Mouse (Mus musculus): ENCODE measurements around the gene Mogs. TPM values are rescaled to one million over a fixed set of nuclear protein-coding genes. Genes with fewer than 3 reads are reported as not detected.

Mogs gene
- total and polyA plus RNA-seq, 3 experiments = 57.2 to 78.9 (median 77.3) TPM

DNA sequence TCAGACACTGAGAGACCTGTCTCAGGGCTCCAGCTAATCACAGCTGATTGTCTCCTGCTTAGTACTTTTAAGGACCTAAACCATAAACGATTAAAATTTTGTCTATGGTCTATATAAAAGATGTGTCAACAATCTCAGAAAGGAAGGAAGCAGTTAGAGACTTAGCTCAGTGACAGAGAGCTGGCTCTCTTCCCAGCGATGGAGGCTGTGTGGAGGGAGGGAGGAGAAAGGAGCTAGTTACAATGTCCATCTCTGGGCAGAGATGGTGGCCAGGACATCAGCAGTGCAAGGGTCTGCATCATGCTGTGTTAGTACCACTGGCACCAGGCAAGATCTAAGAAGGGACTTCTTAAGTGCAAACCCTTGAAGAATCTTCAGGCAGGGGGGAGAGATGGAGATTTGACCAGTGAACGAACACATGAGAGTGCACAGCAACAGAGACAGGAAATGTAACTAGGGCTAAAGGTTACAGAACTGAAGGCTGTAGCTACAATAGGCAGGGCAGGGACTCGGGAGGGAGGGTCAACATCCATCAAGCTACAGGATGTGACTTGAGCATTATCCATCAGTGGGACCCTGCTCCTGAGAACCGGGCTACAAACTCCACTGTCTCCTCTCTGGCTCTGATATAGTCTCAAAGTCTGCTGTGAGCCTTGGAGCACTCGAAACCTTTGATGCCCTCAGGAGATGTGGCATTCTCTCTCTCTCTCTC lies 22.7 kb upstream of the Mogs start:
- Histone ChIP-seq H3K36me3 (replicated peaks in 1 of 2; ENCODE audit: control insufficient read depth in 1 of 2, insufficient read depth in 1 of 2, low read length in 1 of 2) (peaks cover 0 to 3% of the 10 kb centered on the region in 2 experiments), H3K4me2 (ENCODE audit: insufficient read depth, low read depth, poor library complexity, severe bottlenecking) (no peak overlapping the region), H3K9ac (ENCODE audit: insufficient read depth, low read depth) (no peak overlapping the region), H3K79me2 (replicated peaks; ENCODE audit: control insufficient read depth, extremely low read depth, insufficient read depth, poor library complexity, severe bottlenecking) (no peaks in the 10 kb centered on the region), H3K4me3 (replicated peaks in 1 of 3; ENCODE audit: low read depth in 2 of 3, low read length in 2 of 3, poor library complexity in 1 of 3) (no peak overlapping the region), H3K27ac (ENCODE audit: insufficient read depth, low read depth) (no peak overlapping the region), H3K4me1 (ENCODE audit: control insufficient read depth in 1 of 2, insufficient read depth in 2 of 2) (no peaks in the 10 kb centered on the region; a peak in 1 of 4 replicates), H3K9me3 (replicated peaks; ENCODE audit: low read length) (peaks cover 6% of the 10 kb centered on the region), H3K27me3 (replicated peaks) (peaks cover 4% of the 10 kb centered on the region)
- no peak for DNase-seq (ENCODE audit: extremely low read depth)
- TF ChIP-seq MEF2A (IDR thresholded peaks at IDR 0.05; ENCODE audit: borderline replicate concordance, low read depth, low read length) (no peak), HCFC1 (IDR thresholded peaks at IDR 0.05; ENCODE audit: low read depth, low read length) (no peak), POLR2AphosphoS2 (IDR thresholded peaks at IDR 0.05; ENCODE audit: low read depth, low read length) (no peak), ZC3H11A (IDR thresholded peaks at IDR 0.05; ENCODE audit: low read depth, low read length) (no peak), ZKSCAN1 (IDR thresholded peaks at IDR 0.05; ENCODE audit: borderline replicate concordance, low read depth, low read length) (no peak)
- dilution Hi-C loops (cut with MboI; ENCODE audit: extremely low pct_ligation_motif_present, extremely low pct_unique_long_range_greater_than_20kb, low sequenced_read_pairs) = no loop called here
- in situ Hi-C loops (cut with MboI; ENCODE audit: low pct_ligation_motif_present, low pct_unique_long_range_greater_than_20kb, low sequenced_read_pairs) = no loop called here

DNA sequence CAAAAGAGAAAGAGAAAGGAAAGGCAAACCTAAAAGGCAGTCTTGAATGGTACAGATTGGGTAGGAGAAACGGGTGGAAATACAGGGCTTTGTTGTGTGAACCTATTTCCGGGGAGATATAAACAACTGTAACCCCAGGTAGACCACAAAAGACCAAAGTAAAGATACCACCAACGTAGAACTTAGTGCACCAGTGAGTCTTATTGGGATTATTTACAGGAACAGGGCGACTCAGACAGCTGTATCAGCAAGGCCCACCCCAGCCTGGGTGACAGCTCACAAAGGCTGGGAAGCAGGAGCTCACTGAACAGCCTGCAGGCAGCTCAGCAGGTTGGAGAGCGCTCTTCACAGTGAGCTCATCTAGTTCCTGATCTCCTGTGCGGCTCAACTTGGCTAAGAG lies 19.3 kb upstream of the Mogs start:
- Histone ChIP-seq H3K9me3 (replicated peaks; ENCODE audit: low read length) (peaks cover 6% of the 10 kb centered on the region), H3K27ac (ENCODE audit: insufficient read depth, low read depth) (no peak overlapping the region), H3K27me3 (replicated peaks) (peaks cover 13% of the 10 kb centered on the region), H3K36me3 (replicated peaks in 1 of 2; ENCODE audit: control insufficient read depth in 1 of 2, insufficient read depth in 1 of 2, low read length in 1 of 2) (no peaks in the 10 kb centered on the region), H3K9ac (ENCODE audit: insufficient read depth, low read depth) (no peak overlapping the region), H3K4me2 (ENCODE audit: insufficient read depth, low read depth, poor library complexity, severe bottlenecking) (no peak overlapping the region), H3K79me2 (replicated peaks; ENCODE audit: control insufficient read depth, extremely low read depth, insufficient read depth, poor library complexity, severe bottlenecking) (no peaks in the 10 kb centered on the region), H3K4me1 (ENCODE audit: control insufficient read depth in 1 of 2, insufficient read depth in 2 of 2) (peaks cover 3 to 6% of the 10 kb centered on the region in 2 experiments; a peak in 3 of 4 replicates), H3K4me3 (replicated peaks in 1 of 3; ENCODE audit: low read depth in 2 of 3, low read length in 2 of 3, poor library complexity in 1 of 3) (no peak overlapping the region)
- TF ChIP-seq ZMIZ1 (IDR thresholded peaks at IDR 0.05; ENCODE audit: low read depth, low read length) = no peak
- no peak for TF ChIP-seq MYC (IDR thresholded peaks at IDR 0.05; ENCODE audit: low read depth, low read length)
- TF ChIP-seq ZNF384 (IDR thresholded peaks at IDR 0.05; ENCODE audit: low read depth, low read length) = no peak
- TF ChIP-seq USF2 (conservative IDR thresholded peaks at IDR 0.05; ENCODE audit: low read depth, low read length) = no peak
- no peak for TF ChIP-seq TBP (conservative IDR thresholded peaks at IDR 0.05; ENCODE audit: low read depth, low read length)
- no peak for TF ChIP-seq ETS1 (conservative IDR thresholded peaks at IDR 0.05; ENCODE audit: low read depth, low read length)
- TF ChIP-seq GABPA (IDR thresholded peaks at IDR 0.05; ENCODE audit: insufficient replicate concordance, low read depth, low read length) = no peak
- TF ChIP-seq MAZ (IDR thresholded peaks at IDR 0.05; ENCODE audit: low read depth, low read length) = no peak
- no peak for TF ChIP-seq CHD1 (IDR thresholded peaks at IDR 0.05; ENCODE audit: low read depth, low read length)
- TF ChIP-seq NRF1 (IDR thresholded peaks at IDR 0.05; ENCODE audit: low read depth, low read length) = no peak
- no peak for TF ChIP-seq ZC3H11A (IDR thresholded peaks at IDR 0.05; ENCODE audit: low read depth, low read length)
- TF ChIP-seq POLR2A (IDR thresholded peaks at IDR 0.05; ENCODE audit: low read depth, low read length) = no peak
- no peak for TF ChIP-seq RCOR1 (conservative IDR thresholded peaks at IDR 0.05; ENCODE audit: low read depth, low read length)
- no peak for TF ChIP-seq SIN3A (IDR thresholded peaks at IDR 0.05; ENCODE audit: low read length)
- TF ChIP-seq PAX5 (IDR thresholded peaks at IDR 0.05; ENCODE audit: low read length) = no peak
- TF ChIP-seq HCFC1 (IDR thresholded peaks at IDR 0.05; ENCODE audit: low read depth, low read length) = no peak
- no peak for TF ChIP-seq KAT2A (IDR thresholded peaks at IDR 0.05; ENCODE audit: insufficient replicate concordance, low read length)
- no peak for TF ChIP-seq JUN (IDR thresholded peaks at IDR 0.05; ENCODE audit: insufficient read depth, low read depth, low read length)
- no peak for TF ChIP-seq BHLHE40 (IDR thresholded peaks at IDR 0.05; ENCODE audit: low read depth, low read length)
- no peak for DNase-seq (ENCODE audit: extremely low read depth)
- dilution Hi-C loops (cut with MboI; ENCODE audit: extremely low pct_ligation_motif_present, extremely low pct_unique_long_range_greater_than_20kb, low sequenced_read_pairs) = no loop called here
- in situ Hi-C loops (cut with MboI; ENCODE audit: low pct_ligation_motif_present, low pct_unique_long_range_greater_than_20kb, low sequenced_read_pairs) = no loop called here

Data from CH12.LX (cell line).